Mouse (Mus musculus) brain, embryonic 14.5 days (tissue): Measurements from ENCODE around the gene Pdcd1lg2.

Experiments used
- CTCF ChIP-seq: fragments of 200-500 bp; IDR thresholded peaks from 2 replicates; pipeline ENCODE4 v1.5.1; 2012; ENCODE audit warnings: inconsistent platforms, mild to moderate bottlenecking, moderate library complexity, borderline replicate concordance; ENCODE audit not compliant: insufficient read depth, insufficient read length; ENCODE audit errors: extremely low read depth
- POLR2A ChIP-seq: fragments of 200-500 bp; IDR thresholded peaks from 2 replicates; pipeline ENCODE4 v1.6.1; 2012; ENCODE audit warnings: mild to moderate bottlenecking, inconsistent platforms, borderline replicate concordance; ENCODE audit not compliant: poor library complexity, insufficient read depth, insufficient read length, severe bottlenecking; ENCODE audit errors: extremely low read depth

- no peak for TF ChIP-seq CTCF
- TF ChIP-seq POLR2A: no peak
These were observed 86.3 kb downstream of the Pdcd1lg2 start for GRCm38 (mm10) chr19:29496786-29497557.
